In the genomic region with DNA sequence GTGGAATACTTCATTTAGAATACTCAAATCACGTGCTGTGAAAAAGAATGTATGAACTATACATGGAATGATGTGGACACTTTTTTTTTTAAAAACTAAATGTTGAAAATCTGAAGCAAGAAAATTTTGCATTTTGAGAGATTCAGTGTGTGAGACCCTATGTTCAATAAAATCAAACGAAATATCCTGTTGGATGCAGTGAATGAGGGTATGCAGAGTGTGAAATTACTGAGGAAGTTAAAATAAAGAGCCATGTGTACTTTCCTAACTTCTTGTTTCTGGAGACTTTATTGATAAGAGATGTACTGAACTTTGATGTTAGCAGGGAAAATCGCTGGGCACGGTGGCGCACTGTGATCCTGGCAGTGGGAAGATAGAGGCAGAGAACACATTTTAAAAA, we compare ENCODE assay signal across 9 mouse cellular contexts. TPM values are rescaled to one million over a fixed set of nuclear protein-coding genes. Genes with fewer than 3 reads are reported as not detected.
DNase-seq lines count a peak whose midpoint lies in the region; ATAC-seq and TF ChIP-seq lines count a peak whose summit lies in the region.
"Had no signal": no experiment of that assay in that cellular context is flagged by ENCODE, and none has a peak within 500 bp of the region (broad histone marks: within the 10 kb centered on the region; RNA-seq: fewer than 3 reads in every experiment).

No protein-coding gene starts in this region.

- ATAC-seq in lung, embryonic 14.5 days (ENCODE audit: insufficient read depth) = no peak
- no peak for ATAC-seq in forebrain, embryonic 14.5 days
- ATAC-seq in limb, embryonic 14.5 days (ENCODE audit: low FRiP score, low read depth) = no peak
- ATAC-seq in neural tube, embryonic 12.5 days (ENCODE audit: low FRiP score, low read depth) = no peak
- ATAC-seq in inflammation-experienced regulatory T-cells, adult 6 months = no peak

- H3K4me1 ChIP-seq in lung, embryonic 14.5 days (ENCODE audit: insufficient read depth) = no peaks in the 10 kb centered on the region
- peaks cover 9% of the 10 kb centered on the region for H3K4me1 ChIP-seq in forebrain, embryonic 14.5 days (ENCODE audit: control insufficient read depth, insufficient read depth, low read length)
- H3K4me1 ChIP-seq in limb, embryonic 14.5 days (ENCODE audit: control insufficient read depth, insufficient read depth, low read length) = no peaks in the 10 kb centered on the region
- H3K4me1 ChIP-seq in neural tube, embryonic 12.5 days = peaks cover 12% of the 10 kb centered on the region

- no peak overlapping the region for H3K27ac ChIP-seq in lung, embryonic 14.5 days (ENCODE audit: low read depth)
- H3K27ac ChIP-seq in forebrain, embryonic 14.5 days (ENCODE audit: low read depth, low read length) = no peak overlapping the region
- no peak overlapping the region for H3K27ac ChIP-seq in limb, embryonic 14.5 days (replicated peaks; ENCODE audit: low read depth, low read length)
- H3K27ac ChIP-seq in neural tube, embryonic 12.5 days = no peak overlapping the region

- no peaks in the 10 kb centered on the region for H3K9me3 ChIP-seq in lung, embryonic 14.5 days (ENCODE audit: low read depth, low read length)
- H3K9me3 ChIP-seq in forebrain, embryonic 14.5 days (replicated peaks; ENCODE audit: control insufficient read depth, low read length) = no peaks in the 10 kb centered on the region
- H3K9me3 ChIP-seq in limb, embryonic 14.5 days (ENCODE audit: control insufficient read depth, low read length) = no peaks in the 10 kb centered on the region
- H3K9me3 ChIP-seq in neural tube, embryonic 12.5 days = no peaks in the 10 kb centered on the region

- peak overlapping the region; percentile 26; the same call in 1 of the 2 replicates for H3K9ac ChIP-seq in lung, embryonic 14.5 days
- H3K9ac ChIP-seq in forebrain, embryonic 14.5 days (ENCODE audit: low read length) = no peak overlapping the region
- H3K9ac ChIP-seq in limb, embryonic 14.5 days (ENCODE audit: low read depth, low read length, severe bottlenecking) = no peak overlapping the region
- H3K9ac ChIP-seq in neural tube, embryonic 12.5 days = no peak overlapping the region

- peak overlapping the region; percentile 95; the same call in 1 of the 2 replicates for H3K4me3 ChIP-seq in lung, embryonic 14.5 days (ENCODE audit: low read depth, low read length)
- H3K4me3 ChIP-seq in forebrain, embryonic 14.5 days (ENCODE audit: low read depth, low read length) = peak overlapping the region; percentile 96
- peak overlapping the region; percentile 85; the same call in 1 of the 2 replicates for H3K4me3 ChIP-seq in limb, embryonic 14.5 days (replicated peaks; ENCODE audit: low read length)
- no peak overlapping the region for H3K4me3 ChIP-seq in neural tube, embryonic 12.5 days

- H3K36me3 ChIP-seq in lung, embryonic 14.5 days (ENCODE audit: insufficient read depth) = no peaks in the 10 kb centered on the region
- no peaks in the 10 kb centered on the region for H3K36me3 ChIP-seq in forebrain, embryonic 14.5 days (ENCODE audit: control insufficient read depth, insufficient read depth, low read length)
- H3K36me3 ChIP-seq in limb, embryonic 14.5 days (ENCODE audit: control insufficient read depth, insufficient read depth, low read length) = no peaks in the 10 kb centered on the region
- no peaks in the 10 kb centered on the region for H3K36me3 ChIP-seq in neural tube, embryonic 12.5 days

- no peak for TF ChIP-seq POLR2A in limb, embryonic 14.5 days (IDR thresholded peaks at IDR 0.05; ENCODE audit: borderline replicate concordance, extremely low read depth, insufficient read depth, insufficient read length)

- no peak for DNase-seq in lung, embryonic 14.5 days
- DNase-seq in lung, postnatal 10 days = no peak
- no peak for DNase-seq in forebrain, embryonic 14.5 days (ENCODE audit: low spot score)
- DNase-seq in limb, embryonic 14.5 days (ENCODE audit: low spot score) = no peak
- DNase-seq in layer of hippocampus, adult 9-11 months = no peak
- no peak for DNase-seq in c-Kit-positive CD71-positive TER-119-positive erythroid progenitor cells, embryonic 14.5 days (ENCODE audit: low spot score)
- DNase-seq: kidney, postnatal 36 days had no signal

- no peak for TF ChIP-seq CTCF in lung, embryonic 14.5 days (IDR thresholded peaks at IDR 0.05; ENCODE audit: low read depth)

- no peaks in the 10 kb centered on the region for H3K27me3 ChIP-seq in lung, embryonic 14.5 days (ENCODE audit: insufficient read depth, low read length)
- 0 out of 2 replicates have a peak, but pooled peaks cover 3% of the 10 kb centered on the region for H3K27me3 ChIP-seq in forebrain, embryonic 14.5 days (replicated peaks; ENCODE audit: control insufficient read depth, insufficient read depth, low read length)
- H3K27me3 ChIP-seq in limb, embryonic 14.5 days (ENCODE audit: control insufficient read depth, insufficient read depth, low read length) = no peaks in the 10 kb centered on the region
- H3K27me3 ChIP-seq in neural tube, embryonic 12.5 days (replicated peaks) = no peaks in the 10 kb centered on the region; the same call in none of the 2 replicates

- peak overlapping the region; percentile 61 for H3K4me2 ChIP-seq in lung, embryonic 14.5 days
- peak overlapping the region; percentile 63 for H3K4me2 ChIP-seq in forebrain, embryonic 14.5 days (ENCODE audit: low read length)
- peak overlapping the region; percentile 71; the same call in 1 of the 2 replicates for H3K4me2 ChIP-seq in limb, embryonic 14.5 days (replicated peaks; ENCODE audit: low read depth, low read length, severe bottlenecking)
- H3K4me2 ChIP-seq in neural tube, embryonic 12.5 days (replicated peaks) = peak overlapping the region; percentile 70

- 78% methylated on average over 5 of the region's 5 CpGs for WGBS in lung, embryonic 14.5 days
- 83% methylated on average over 5 of the region's 5 CpGs for WGBS in forebrain, embryonic 14.5 days
- 87% methylated on average over 5 of the region's 5 CpGs for whole genome bisulfite sequencing in limb, embryonic 14.5 days
- 85% methylated on average over 5 of the region's 5 CpGs for WGBS in neural tube, embryonic 12.5 days

RNA-seq across cellular contexts. Expression of a gene that starts 1.3 kb away (rescaled TPM):
- polyA plus RNA-seq in lung, embryonic 14.5 days (2014; fragmentation: Nextera tagmentation; extraction: Ambion mirVana) = 29.0 and 30.8 TPM in 2 replicates
- 47.0 and 49.0 TPM in 2 replicates for polyA plus RNA-seq in forebrain, embryonic 14.5 days (2014; fragmentation: Nextera tagmentation; extraction: Ambion mirVana)
- 40.4 and 49.4 TPM in 2 replicates for polyA plus RNA-seq in limb, embryonic 14.5 days (2012; rRNA removed)
- polyA plus RNA-seq in limb, embryonic 14.5 days (2014; fragmentation: Nextera tagmentation; extraction: Ambion mirVana) = 27.0 and 29.6 TPM in 2 replicates
- polyA plus RNA-seq in neural tube, embryonic 12.5 days (2016; fragmentation: Nextera tagmentation; extraction: Ambion mirVana) = 58.2 and 65.6 TPM in 2 replicates
- polyA plus RNA-seq in inflammation-experienced regulatory T-cells, adult 6 months (2017; shearing (Covaris generic)) = under 1 TPM in 1 of 3 experiments, not detected in 2; 0.56 TPM

Comparison
In these comparisons a context has a peak if more than half of its experiments do, and no peak if none do; other contexts are left out.
1. RNA of a gene that starts 1.3 kb away (polyA plus RNA-seq): 58.2 to 65.6 TPM in neural tube, embryonic 12.5 days, 47.0 to 49.0 TPM in forebrain, embryonic 14.5 days, 27.0 to 49.4 TPM in limb, embryonic 14.5 days and 29.0 to 30.8 TPM in lung, embryonic 14.5 days; 0.56 TPM in inflammation-experienced regulatory T-cells, adult 6 months; every median in the first group is over 10 times any median in the second.
2. Peak in every context shown above with its lines, with median percentiles within 50 percentile points of each other: H3K4me2 ChIP-seq.